Mouse (Mus musculus) layer of hippocampus, postnatal 10 days (tissue): ENCODE measurements around the gene Sned1. TPM values are rescaled to one million over a fixed set of nuclear protein-coding genes. Genes with fewer than 3 reads are reported as not detected.
A peak's percentile ranks its signal among the peaks of the same experiment; 100 is the strongest.
"Not testable (repeated sequence)": the region's sequence is repeated elsewhere in the genome, so short reads cannot be mapped to it uniquely, and the experiment has no call there.

Source experiments
- DNase-seq, 2 experiments: peaks; one replicate each; pipeline ENCODE4 v3.0.0; 2021; ENCODE audit warnings: low spot score in 2 of 2
- total RNA-seq, 2 experiments: library from RNA; stranded (reverse); gene quantifications; 2 replicates each; pipeline ENCODE4 v1.2.3; 2021

Gene Sned1
- total RNA-seq, 2 experiments from 2014 or later: 9.3 to 10.2 TPM

GRCm38 (mm10) chr1:93227976-93228365, 7.7 kb upstream of the Sned1 start:
- no peak for DNase-seq

GRCm38 (mm10) chr1:93229221-93229620, 6.4 kb upstream of the Sned1 start:
- no peak for DNase-seq

- DNase-seq: no peak
Observed at GRCm38 (mm10) chr1:93229626-93230025, 6.0 kb upstream of the Sned1 start.

DNA sequence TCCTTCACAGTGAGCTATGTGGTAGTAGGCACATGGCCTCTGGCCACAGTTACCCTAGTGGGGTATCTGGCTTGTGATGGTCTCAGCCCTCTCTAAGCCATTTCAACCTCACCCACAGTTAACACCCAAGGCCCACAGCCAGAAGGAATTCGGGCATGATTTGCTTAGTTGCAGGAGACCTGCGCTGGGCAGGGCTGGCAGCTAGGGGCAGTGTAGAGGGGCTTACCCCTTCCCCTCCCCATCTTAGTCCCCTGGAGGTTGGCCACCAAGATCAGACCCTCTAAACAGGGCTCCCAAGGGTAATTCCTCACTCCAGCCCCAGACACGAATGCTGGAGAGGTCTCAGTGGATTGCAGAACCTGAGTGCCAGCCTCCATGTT, 894 bp downstream of the Sned1 start:
- peak; percentile 20 to 53 for DNase-seq

- no peak for DNase-seq
Observed at GRCm38 (mm10) chr1:93237676-93238075, 2.0 kb downstream of the Sned1 start.

GRCm38 (mm10) chr1:93238201-93238600, 2.6 kb downstream of the Sned1 start:
- no peak for DNase-seq

DNA sequence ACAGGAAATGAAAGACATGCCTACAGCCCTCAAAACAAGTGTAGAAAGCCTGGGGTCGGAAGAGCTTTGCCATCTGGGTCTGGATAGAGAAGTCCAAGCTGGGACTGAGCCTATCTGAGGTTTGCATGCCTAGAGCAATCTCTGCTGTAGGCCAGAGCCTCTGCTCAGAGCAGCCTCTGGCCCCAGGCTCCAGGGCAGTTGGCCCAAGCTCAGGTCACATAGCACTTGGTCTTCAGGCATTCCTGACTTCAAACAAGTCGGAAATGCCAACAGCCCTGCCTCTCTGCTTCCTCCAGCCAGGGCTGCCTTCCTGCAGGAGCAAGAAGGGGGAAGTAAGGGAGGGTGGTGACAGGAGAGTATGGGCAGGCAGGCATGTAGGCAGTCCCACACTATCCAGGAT, 10.3 kb downstream of the Sned1 start:
- DNase-seq: no peak

- DNase-seq: no peak
Observed at GRCm38 (mm10) chr1:93252586-93252985, 16.9 kb downstream of the Sned1 start.

DNA sequence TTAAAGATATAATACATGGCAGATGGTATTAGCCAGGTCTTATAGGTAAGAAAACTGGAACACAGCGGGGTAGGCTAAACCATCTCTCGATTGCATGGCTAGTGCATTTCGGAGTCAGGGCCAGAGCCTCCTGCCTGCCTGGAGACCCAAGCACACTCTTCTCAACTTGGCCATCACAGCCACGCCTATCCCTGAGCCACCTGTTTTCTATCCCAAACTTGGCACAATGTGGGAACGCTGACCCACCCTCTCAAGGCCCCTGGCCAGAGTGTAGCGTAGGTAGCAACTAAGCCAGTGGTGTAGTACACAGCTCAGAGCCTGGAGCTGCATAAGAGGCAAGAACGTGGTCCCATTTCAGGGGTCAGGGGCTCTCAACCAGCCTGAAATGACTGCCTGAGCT, 20.1 kb downstream of the Sned1 start:
- no peak for DNase-seq

DNA sequence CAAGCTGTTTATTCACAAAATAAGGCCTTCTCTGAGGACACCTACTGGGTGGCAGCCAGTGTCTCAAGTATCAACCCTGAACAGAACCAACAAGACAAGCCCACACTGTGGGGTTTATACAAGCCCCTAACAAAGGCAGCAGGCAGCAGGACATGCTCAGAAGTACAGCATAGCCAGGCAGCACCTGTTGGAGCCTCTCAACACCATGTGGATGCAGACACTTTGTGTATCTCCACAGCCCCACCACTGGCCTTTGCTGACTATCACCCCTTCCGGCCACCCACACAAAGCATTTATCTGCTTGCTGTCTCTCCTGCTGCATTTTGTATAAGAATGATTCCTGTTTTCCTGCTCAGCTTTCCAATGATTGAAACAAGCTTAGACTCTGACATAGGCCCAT, 21.9 kb downstream of the Sned1 start:
- DNase-seq: no peak

- no peak for DNase-seq
Observed at GRCm38 (mm10) chr1:93267207-93267606, 31.6 kb downstream of the Sned1 start.

GRCm38 (mm10) chr1:93268246-93268645, 32.6 kb downstream of the Sned1 start:
- no peak for DNase-seq

- DNase-seq: no peak
Observed at GRCm38 (mm10) chr1:93270516-93271240, 35.0 kb downstream of the Sned1 start.

DNA sequence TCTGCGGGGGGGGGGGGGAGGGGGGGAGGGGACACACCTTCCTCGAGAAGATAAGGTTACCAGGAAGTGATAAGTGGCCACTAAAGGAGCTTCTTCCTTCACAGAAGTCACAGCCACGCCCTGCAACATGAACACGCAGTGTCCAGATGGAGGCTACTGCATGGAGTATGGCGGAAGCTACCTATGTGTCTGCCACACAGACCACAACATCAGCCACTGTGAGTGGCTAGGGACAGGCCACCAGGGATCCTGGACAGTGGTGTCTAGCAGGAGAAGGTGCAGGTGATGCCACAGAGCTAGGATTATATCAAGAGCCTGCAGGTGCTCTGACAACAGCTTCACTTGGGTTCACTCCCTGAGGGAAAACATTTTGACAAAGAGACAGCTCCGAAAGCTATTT, 36.1 kb downstream of the Sned1 start:
- no peak for DNase-seq

DNA sequence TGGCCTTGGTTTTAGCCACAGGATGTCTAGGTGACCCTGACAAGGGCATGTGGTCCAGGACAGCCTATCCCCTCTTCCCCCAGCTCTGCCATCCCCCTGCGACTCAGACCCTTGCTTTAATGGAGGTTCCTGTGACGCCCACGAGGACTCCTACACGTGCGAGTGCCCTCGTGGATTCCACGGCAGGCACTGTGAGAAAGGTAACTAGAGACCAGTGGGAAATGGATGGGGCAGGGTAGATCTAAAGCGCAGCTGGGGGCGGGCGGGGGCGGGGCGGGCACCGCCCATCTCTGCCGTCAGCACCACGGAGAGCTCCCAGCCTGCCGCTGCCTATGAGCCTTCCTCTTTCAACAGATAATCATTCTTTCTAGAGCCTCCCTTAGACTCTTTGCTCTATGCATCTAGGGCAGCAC, 36.8 kb downstream of the Sned1 start:
- no peak for DNase-seq

DNA sequence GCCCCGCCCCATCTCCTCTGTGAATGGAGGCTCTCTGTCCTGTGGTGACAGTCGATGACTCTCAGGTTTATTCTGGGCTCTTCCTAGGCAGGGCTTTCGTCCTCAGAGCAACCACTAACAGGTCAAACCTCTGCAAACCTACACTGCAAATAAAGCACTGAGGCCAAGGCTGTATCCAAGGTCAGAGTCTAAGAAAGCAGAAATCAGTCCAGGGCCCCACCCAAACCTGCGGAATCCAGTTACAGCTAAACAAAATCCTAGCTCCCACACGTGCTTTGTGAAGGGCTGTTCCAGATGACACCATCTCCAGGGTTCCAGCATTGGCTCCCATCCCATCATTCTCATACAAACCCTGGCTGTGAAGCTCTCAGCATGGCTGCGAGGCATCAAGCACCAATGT, 39.9 kb downstream of the Sned1 start:
- DNase-seq: peak in 1 of 2 experiments; percentile 13

DNA sequence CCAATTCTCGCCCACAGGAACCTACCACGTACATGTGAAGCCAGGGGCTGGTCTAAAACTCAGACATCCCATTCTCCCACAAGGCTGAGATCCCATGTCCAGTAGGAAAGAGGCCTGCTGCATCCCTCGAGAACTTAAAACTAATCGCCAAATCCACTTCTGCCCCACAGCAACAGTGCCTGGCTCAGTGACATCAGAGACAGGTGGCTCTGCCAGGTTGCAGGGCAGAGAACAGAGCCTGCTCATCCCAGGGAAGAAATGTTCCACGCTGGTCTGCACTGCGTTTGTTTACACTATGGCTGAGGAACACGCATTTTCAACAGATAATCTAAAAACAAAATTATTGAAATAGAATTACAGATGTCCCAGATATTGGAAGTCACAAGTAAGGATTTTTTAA, 41.4 kb downstream of the Sned1 start:
- DNase-seq: no peak

GRCm38 (mm10) chr1:93289678-93290214, 54.1 kb downstream of the Sned1 start:
- DNase-seq: no peak

- no peak for DNase-seq
Observed at GRCm38 (mm10) chr1:93290956-93291355, 55.3 kb downstream of the Sned1 start.

DNA sequence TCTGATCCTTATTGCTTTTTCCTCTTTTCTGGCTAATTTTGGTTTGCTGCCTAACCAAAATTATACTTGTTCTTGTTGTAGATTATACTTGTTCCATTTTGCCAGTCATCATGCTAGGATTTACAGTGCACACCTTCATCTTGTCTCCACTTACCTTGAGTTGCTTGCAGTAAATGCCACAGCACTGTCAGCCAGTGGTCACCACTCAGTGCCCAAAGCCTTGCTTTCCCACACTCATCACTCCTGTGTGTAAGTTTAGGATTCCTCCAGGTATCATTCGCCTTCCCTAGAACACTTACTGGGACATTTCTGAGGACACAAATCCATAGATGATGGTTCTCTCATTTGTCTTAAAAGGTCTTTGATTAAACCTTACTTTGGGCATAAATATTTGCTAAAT, 56.0 kb downstream of the Sned1 start:
- DNase-seq: no peak

DNA sequence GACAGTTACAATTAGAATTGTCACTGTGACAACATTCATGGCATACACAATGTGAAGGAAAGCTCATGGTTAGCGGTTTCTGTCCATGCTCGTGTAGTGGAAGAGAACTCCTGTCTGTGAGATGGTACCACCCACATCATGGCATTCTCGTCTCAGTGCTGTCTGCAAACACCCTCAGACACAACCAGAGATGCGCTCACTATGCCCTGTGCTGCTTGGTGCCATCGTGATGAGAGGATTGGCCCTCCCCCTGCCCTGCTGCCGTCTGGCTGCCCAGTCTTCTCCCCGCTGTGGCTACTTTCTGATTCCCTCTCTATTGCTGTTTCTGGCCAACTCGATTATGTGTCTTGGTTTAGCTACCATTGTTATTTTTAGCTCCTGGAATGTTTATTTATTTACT, 56.4 kb downstream of the Sned1 start:
- DNase-seq: no peak

DNA sequence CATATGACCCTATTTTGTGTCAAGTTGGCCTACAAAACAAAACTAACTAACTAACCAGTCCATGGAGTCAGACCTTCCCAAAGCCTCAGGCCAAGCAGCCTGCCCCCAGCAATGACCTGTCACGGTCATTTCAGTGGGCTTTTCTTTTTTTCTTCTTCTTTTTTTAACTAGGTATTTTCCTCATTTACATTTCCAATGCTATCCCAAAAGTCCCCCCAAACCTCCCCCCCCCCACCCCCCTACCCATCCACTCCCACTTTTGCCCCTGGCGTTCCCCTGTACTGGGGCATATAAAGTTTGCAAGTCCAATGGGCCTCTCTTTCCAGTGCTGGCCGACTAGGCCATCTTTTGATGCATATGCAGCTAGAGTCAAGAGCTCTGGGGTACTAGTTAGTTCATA, 58.9 kb downstream of the Sned1 start:
- DNase-seq: not testable (repeated sequence)

GRCm38 (mm10) chr1:93299791-93300190, 64.2 kb downstream of the Sned1 start:
- DNase-seq: no peak
